Mouse (Mus musculus) limb, embryonic 10.5 days (tissue): ENCODE data around the gene Ptgfr. TPM values are rescaled to one million over a fixed set of nuclear protein-coding genes. Genes with fewer than 3 reads are reported as not detected.

Experiments
- DNase-seq: peaks from one replicate; pipeline ENCODE4 v3.0.0-alpha.2; 2017; ENCODE audit warnings: low spot score
- H3K27ac ChIP-seq: fragments of 300-500 bp; sonication (generic); 2 replicates; pipeline ENCODE4 v1.5.1; 2016; ENCODE audit warnings: mild to moderate bottlenecking
- H3K27me3 ChIP-seq: fragments of 300-500 bp; sonication (generic); 2 replicates; pipeline ENCODE4 v1.6.1; 2016; ENCODE audit warnings: low read depth, mild to moderate bottlenecking; ENCODE audit not compliant: poor library complexity, severe bottlenecking
- H3K36me3 ChIP-seq: fragments of 300-500 bp; sonication (generic); 2 replicates; pipeline ENCODE4 v1.6.1; 2016; ENCODE audit warnings: mild to moderate bottlenecking, moderate library complexity
- H3K4me1 ChIP-seq: fragments of 300-500 bp; sonication (generic); 2 replicates; pipeline ENCODE4 v1.6.1; 2016
- H3K4me3 ChIP-seq: fragments of 300-500 bp; sonication (generic); 2 replicates; pipeline ENCODE4 v1.5.1; 2016; ENCODE audit warnings: mild to moderate bottlenecking, moderate library complexity
- H3K9me3 ChIP-seq: fragments of 300-500 bp; sonication (generic); replicated peaks from 2 replicates; pipeline ENCODE4 v1.6.1; 2016; ENCODE audit warnings: mild to moderate bottlenecking
- WGBS: fragments of 180-500 bp; shearing (Covaris S2); methylation state at CpG from one replicate; pipeline ENCODE4 v1.1.7; 2016; 5-methylcytosine and 5-hydroxymethylcytosine counted together
- polyA plus RNA-seq: library from polyadenylated mRNA; unstranded; fragments of >200 nt; fragmentation: Nextera tagmentation; extraction: Ambion mirVana; gene quantifications from 2 replicates; pipeline ENCODE4 v1.2.1, GENCODE M21; 2016

The Ptgfr gene
- 0.74 and 1.8 TPM in 2 replicates for polyA plus RNA-seq

GRCm38 (mm10) chr3:151836871-151837680 lies at the start of gene Ptgfr:
Ptgfr (minus strand) TSS chr3:151837630.
- DNase-seq: peak; percentile 75
- H3K36me3 ChIP-seq: no peaks in the 10 kb centered on the region

DNA sequence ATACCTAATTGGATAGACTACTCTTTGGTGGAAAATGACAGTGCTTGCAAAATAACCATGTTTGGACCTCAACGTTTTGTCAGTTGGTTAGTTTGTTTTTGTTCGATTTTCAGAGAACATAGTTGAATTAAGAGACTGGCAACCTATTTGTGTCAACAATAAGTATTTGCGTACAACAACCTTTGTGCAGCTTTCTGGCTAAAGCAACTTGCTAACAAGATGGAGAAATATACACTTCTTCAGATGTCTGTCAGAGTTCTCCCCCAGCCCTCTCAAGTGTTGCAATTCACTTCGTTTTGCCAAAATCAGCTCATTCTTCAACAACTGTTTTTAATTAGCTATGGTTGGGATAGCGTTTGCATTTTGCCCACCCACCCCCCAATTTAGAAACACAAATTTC lies 46.5 kb upstream of the Ptgfr start:
- DNase-seq: no peak
- Histone ChIP-seq H3K27ac (no peak overlapping the region), H3K27me3 (no peaks in the 10 kb centered on the region), H3K4me3 (no peak overlapping the region), H3K9me3 (no peaks in the 10 kb centered on the region), H3K36me3 (no peaks in the 10 kb centered on the region), H3K4me1 (peaks cover 9% of the 10 kb centered on the region)
- WGBS: 57% methylated on average over 5 of the region's 5 CpGs

More at GRCm38 (mm10) chr3:151836871-151837680, at the start of gene Ptgfr:
- Histone ChIP-seq H3K27me3 (peaks cover 44% of the 10 kb centered on the region), H3K4me3 (peak within 1 kb of the TSS; percentile 59), H3K9me3 (no peaks in the 10 kb centered on the region), H3K27ac (peak within 1 kb of the TSS; percentile 78), H3K4me1 (peaks cover 21% of the 10 kb centered on the region)
- under 1% methylated on average over 30 of the region's 30 CpGs for WGBS

DNA sequence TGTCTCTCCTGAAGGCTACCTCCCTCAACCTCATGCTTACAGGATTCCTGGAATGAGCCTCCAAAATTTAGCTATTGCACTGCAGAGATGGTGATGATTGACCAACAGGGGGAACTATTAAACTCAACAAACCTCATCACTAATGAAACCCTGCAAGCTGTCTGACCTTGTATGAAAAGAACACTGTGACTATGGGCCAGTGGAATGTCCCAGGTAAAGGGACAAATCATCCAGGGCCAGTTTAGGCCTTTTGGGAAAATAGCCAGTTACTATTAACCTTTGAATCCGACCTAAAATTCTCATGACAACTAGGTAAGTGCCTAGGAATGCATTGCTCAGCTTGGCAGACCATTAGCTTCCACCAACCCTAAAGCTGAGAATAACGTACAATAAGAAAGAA lies 42.6 kb upstream of the Ptgfr start:
- Histone ChIP-seq H3K36me3 (no peaks in the 10 kb centered on the region), H3K9me3 (no peaks in the 10 kb centered on the region), H3K4me1 (peaks cover 9% of the 10 kb centered on the region), H3K27me3 (no peaks in the 10 kb centered on the region), H3K4me3 (no peak overlapping the region), H3K27ac (no peak overlapping the region)
- WGBS: 79% methylated on average over 2 of the region's 2 CpGs
- no peak for DNase-seq

GRCm38 (mm10) chr3:151868970-151869369 lies 31.5 kb upstream of the Ptgfr start:
- H3K4me3 ChIP-seq: no peak overlapping the region
- H3K4me1 ChIP-seq: no peaks in the 10 kb centered on the region
- no peak for DNase-seq
- H3K27ac ChIP-seq: no peak overlapping the region
- no peaks in the 10 kb centered on the region for H3K9me3 ChIP-seq
- no peaks in the 10 kb centered on the region for H3K27me3 ChIP-seq
- no peaks in the 10 kb centered on the region for H3K36me3 ChIP-seq

GRCm38 (mm10) chr3:151851344-151851743 lies 13.9 kb upstream of the Ptgfr start:
- no peak for DNase-seq
- H3K27me3 ChIP-seq: no peaks in the 10 kb centered on the region
- WGBS: 97% methylated on average over 1 of the region's 1 CpGs
- no peaks in the 10 kb centered on the region for H3K9me3 ChIP-seq
- no peak overlapping the region for H3K27ac ChIP-seq
- H3K4me1 ChIP-seq: peaks cover 2% of the 10 kb centered on the region; the same call in 1 of the 2 replicates
- no peaks in the 10 kb centered on the region for H3K36me3 ChIP-seq
- H3K4me3 ChIP-seq: no peak overlapping the region

DNA sequence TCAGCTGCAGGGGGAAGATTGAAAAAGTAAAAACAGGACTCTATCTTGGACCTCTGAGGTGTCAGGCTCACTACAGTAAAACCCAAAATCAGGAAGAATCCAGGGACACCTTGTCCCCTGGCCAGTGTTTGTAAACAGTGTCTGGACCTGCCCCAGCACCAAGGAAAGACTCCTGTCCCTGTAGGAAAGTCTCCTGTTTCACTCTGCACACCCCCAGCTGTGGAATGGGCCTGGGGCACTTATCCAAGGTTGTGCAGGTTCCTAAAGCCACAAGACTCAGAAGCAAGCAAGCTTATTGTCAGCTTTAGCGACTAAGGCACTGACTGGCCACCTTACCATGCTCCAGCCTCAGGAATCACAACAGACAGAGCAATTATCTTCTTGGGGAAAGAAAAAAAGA lies 13.2 kb upstream of the Ptgfr start:
- Histone ChIP-seq H3K4me3 (no peak overlapping the region), H3K27me3 (no peaks in the 10 kb centered on the region), H3K36me3 (no peaks in the 10 kb centered on the region), H3K9me3 (no peaks in the 10 kb centered on the region), H3K27ac (no peak overlapping the region), H3K4me1 (peaks cover 6% of the 10 kb centered on the region; the same call in 1 of the 2 replicates)
- 69% methylated on average over 1 of the region's 1 CpGs for WGBS
- no peak for DNase-seq

DNA sequence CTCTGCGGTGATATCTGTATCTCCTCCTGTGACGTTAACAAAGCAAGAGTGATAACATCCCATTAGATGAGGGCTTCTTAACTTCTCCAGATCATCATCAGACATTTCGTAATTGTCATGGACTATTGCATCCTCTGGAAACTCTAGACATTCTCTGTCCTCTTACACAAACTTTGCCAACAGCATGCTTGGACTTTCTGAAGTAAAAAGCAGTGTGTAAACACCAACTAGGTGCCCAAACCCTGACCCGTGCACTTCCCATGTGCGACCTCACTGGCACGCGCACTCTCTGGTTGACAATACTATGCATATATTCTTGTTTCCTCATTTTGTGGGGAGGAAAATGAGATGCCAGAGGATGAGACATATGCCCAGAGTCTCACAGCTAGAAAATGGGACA lies 8.9 kb upstream of the Ptgfr start:
- Histone ChIP-seq H3K27me3 (no peaks in the 10 kb centered on the region), H3K4me3 (no peak overlapping the region), H3K27ac (no peak overlapping the region), H3K9me3 (no peaks in the 10 kb centered on the region), H3K36me3 (no peaks in the 10 kb centered on the region), H3K4me1 (peaks cover 19% of the 10 kb centered on the region)
- DNase-seq: no peak
- 89% methylated on average over 7 of the region's 7 CpGs for WGBS

DNA sequence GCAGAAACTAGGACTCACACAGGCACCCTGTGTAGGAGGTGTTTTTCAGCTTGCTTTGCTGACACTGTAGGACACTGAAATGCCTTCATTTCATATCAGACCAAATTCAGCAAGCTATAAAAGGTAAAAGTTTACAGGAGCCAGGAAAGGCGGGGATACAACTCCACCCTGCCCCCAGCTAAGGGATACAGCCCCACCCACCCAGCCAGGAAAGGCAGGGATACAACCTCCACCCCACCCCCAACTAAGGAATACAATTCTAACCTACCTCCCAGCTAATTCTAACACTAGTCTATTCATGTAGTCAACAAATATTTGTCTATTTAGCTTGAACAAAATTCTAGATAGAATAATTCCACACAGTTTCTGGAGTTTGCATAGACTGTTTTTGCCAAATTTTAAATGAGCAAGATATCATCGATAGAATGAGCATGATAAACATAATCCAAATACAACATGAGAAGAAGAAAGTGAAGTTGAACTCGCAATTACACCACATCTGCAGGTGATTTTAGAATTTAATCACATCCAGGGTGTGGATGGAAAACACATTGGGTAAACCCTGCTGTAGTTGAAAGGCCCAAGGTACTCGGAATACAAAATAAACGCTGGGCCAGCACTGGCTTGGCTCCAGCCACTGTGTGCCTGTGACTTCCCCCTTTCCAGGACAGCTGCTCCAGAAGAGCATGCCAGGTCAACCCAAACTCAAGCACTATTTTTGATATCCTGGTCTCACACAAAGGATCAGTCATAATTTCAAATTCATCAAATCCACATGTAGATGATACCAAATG lies 7.1 kb upstream of the Ptgfr start:
- Histone ChIP-seq H3K4me3 (no peak overlapping the region), H3K9me3 (no peaks in the 10 kb centered on the region), H3K27ac (peak overlapping the region; percentile 36; the same call in 1 of the 2 replicates), H3K4me1 (peaks cover 19% of the 10 kb centered on the region), H3K27me3 (no peaks in the 10 kb centered on the region), H3K36me3 (no peaks in the 10 kb centered on the region)
- no peak for DNase-seq
- 57% methylated on average over 5 of the region's 5 CpGs for WGBS

DNA sequence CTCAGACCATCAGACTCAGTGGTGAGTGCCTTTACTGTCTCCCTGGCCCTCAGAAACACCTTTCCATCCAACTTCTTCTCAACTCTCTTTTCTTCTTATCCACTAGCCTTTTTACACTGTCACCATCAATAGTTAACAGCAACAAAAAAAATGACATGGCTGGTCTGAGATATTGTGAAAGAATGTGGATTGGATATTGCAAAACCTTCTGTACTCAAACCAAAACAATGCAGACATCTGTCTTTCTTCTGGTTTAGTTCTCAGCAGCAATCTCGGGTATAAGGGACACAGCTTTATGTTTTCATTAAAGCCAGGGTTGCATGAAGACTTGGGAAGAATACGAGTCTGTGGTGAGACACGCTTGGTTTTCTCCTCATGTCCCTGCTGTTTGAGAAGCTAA lies 3.3 kb upstream of the Ptgfr start:
- WGBS: 83% methylated on average over 3 of the region's 3 CpGs

GRCm38 (mm10) chr3:151838372-151838771 lies 942 bp upstream of the Ptgfr start:
- Histone ChIP-seq H3K36me3 (no peaks in the 10 kb centered on the region), H3K27me3 (peaks cover 44% of the 10 kb centered on the region), H3K27ac (no peak overlapping the region), H3K4me1 (peaks cover 21% of the 10 kb centered on the region), H3K9me3 (no peaks in the 10 kb centered on the region), H3K4me3 (no peak overlapping the region)
- 58% methylated on average over 6 of the region's 6 CpGs for WGBS
- no peak for DNase-seq

More for the DNA sequence above, 3.3 kb upstream of the Ptgfr start:
- peaks cover 27% of the 10 kb centered on the region for H3K27me3 ChIP-seq
- no peak for DNase-seq
- H3K4me3 ChIP-seq: no peak overlapping the region
- no peak overlapping the region for H3K27ac ChIP-seq
- no peaks in the 10 kb centered on the region for H3K36me3 ChIP-seq
- peaks cover 35% of the 10 kb centered on the region for H3K4me1 ChIP-seq
- H3K9me3 ChIP-seq: no peaks in the 10 kb centered on the region

DNA sequence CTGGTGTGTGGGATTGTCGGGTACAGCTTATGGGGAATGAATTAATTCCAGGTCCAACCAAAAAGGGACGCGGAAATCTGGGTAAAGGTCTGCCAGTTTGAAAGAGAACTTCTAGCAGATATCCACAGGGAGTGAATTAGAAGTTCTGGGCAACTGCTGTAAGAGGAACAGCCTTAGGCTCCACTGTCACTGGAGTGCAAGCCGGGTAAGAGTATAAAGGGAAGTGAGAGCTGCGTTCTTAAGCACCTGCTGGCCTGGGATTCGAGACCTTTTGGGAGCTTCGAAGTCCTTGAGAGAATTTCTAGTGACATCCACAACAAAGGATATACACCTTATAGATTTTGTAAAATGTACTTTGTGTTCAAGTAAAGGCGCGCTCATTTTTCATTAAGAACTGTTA lies 319 bp upstream of the Ptgfr start:
- Histone ChIP-seq H3K4me1 (peaks cover 21% of the 10 kb centered on the region), H3K27me3 (peaks cover 44% of the 10 kb centered on the region), H3K4me3 (peak overlapping the region; percentile 59), H3K36me3 (no peaks in the 10 kb centered on the region), H3K27ac (no peak overlapping the region), H3K9me3 (no peaks in the 10 kb centered on the region)
- DNase-seq: no peak
- 51% methylated on average over 9 of the region's 9 CpGs for WGBS

DNA sequence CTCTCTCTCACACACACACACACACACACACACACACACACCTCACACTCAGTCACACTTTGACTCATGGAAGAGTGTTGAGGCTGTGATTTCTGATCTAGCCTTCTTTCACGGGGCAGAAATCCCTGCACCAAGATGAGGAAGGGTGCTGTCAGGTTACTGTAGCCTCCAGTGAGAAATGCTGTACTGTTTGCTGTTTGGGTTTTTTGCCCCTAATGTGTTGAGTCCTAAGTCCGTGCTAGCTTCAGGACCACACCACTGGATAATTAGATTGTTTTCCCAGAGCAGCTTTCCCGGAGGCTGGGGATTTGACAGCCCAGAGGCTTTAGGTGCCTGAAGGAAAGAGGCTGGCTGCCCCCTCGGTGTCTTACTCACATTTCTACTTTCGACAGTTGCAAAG lies 979 bp downstream of the Ptgfr start:
- no peaks in the 10 kb centered on the region for H3K9me3 ChIP-seq
- H3K36me3 ChIP-seq: no peaks in the 10 kb centered on the region
- no peak overlapping the region for H3K27ac ChIP-seq
- peak overlapping the region; percentile 59 for H3K4me3 ChIP-seq
- DNase-seq: no peak
- 8% methylated on average over 5 of the region's 5 CpGs for WGBS
- peaks cover 21% of the 10 kb centered on the region for H3K4me1 ChIP-seq
- H3K27me3 ChIP-seq: peaks cover 44% of the 10 kb centered on the region

DNA sequence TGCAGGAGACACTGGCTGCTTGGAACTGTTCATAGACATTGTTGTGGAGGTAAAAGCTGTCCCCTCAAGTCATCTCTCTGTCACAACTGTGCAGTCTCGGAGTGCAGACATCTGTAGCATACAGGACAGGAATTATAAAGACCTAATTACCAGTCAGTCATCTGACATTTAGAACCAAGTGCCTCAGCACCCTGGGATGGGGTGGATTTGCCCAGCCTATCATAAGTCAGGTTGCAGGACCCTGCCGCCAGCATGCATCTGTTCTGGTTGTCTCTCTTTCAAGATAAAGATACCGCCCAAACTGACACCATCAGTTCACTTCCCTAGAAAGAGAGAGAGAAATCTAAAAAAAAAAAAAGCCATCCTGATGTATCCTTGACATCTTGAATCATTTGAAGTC lies 1.6 kb downstream of the Ptgfr start:
- no peak for DNase-seq
- Histone ChIP-seq H3K27ac (no peak overlapping the region), H3K4me3 (no peak overlapping the region), H3K27me3 (peaks cover 44% of the 10 kb centered on the region), H3K9me3 (no peaks in the 10 kb centered on the region), H3K36me3 (no peaks in the 10 kb centered on the region), H3K4me1 (peaks cover 21% of the 10 kb centered on the region)
- WGBS: 63% methylated on average over 3 of the region's 3 CpGs
